Mouse (Mus musculus) adipocyte (in vitro differentiated cells): ENCODE measurements around the gene Slc7a4.
"Not testable (repeated sequence)": the region's sequence is repeated elsewhere in the genome, so short reads cannot be mapped to it uniquely, and the experiment has no call there.

Experiments used
- DNase-seq: peaks from one replicate; pipeline ENCODE4 v3.0.0-alpha.2; 2016; ENCODE audit warnings: low spot score

The Slc7a4 gene

DNA sequence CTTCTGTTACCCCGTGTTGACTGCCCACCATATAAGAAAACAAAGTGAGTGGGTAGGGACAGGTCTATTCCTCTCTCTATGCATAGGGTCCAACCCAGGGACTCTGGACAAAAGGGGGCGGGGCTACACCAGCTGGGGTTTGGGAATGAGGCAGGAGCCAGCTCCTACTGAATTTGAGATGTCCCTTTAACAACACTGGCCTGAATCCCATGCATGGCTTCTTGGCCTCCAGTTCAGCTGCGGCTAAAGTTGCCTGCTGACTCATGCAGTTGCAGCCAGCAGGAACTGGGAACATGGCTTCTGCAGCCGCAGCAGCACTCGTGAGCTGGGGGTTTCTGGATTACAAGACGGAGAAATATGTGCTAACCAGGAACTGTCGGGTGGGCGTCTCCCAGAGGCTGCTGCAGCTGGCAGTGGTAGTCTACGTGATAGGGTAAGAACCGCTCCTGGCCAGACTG is 21.2 kb downstream of the Slc7a4 start, which contains the start of gene P2rx6:
P2rx6 (plus strand) TSS at position 135 of the 458 bp plus-strand sequence.
- peak; percentile 61 for DNase-seq

- no peak for DNase-seq
Observed at GRCm38 (mm10) chr16:17561128-17561750, 21.8 kb downstream of the Slc7a4 start, which contains the start of gene Lrrc74b. Gene Lrrc74b (minus strand): TSS chr16:17561247.

GRCm38 (mm10) chr16:17559396-17560027 is 23.5 kb downstream of the Slc7a4 start:
- no peak for DNase-seq

DNA sequence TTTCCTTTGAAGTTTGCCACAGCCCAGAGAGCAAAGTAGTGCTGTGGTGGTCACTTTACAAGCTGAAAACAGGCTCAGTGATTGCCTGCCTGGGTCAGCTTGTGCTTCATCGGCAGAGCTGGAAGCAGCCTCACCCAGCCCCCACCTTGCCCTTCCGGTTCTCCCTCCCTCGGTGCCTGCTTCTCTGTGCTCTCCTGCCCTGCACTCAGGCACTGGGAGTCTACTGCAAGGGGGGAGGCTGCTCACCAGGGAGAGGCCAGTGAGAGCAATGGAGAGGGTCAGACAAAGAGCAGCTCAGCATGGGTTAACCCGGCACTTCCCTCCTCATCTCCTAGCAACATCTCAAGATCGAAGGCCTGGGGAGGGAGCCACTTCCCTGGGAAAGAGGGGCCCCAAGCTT is 24.2 kb downstream of the Slc7a4 start:
- DNase-seq, result no peak

- peak; percentile 76 for DNase-seq
Observed at GRCm38 (mm10) chr16:17557947-17558480, 25.0 kb downstream of the Slc7a4 start.

DNA sequence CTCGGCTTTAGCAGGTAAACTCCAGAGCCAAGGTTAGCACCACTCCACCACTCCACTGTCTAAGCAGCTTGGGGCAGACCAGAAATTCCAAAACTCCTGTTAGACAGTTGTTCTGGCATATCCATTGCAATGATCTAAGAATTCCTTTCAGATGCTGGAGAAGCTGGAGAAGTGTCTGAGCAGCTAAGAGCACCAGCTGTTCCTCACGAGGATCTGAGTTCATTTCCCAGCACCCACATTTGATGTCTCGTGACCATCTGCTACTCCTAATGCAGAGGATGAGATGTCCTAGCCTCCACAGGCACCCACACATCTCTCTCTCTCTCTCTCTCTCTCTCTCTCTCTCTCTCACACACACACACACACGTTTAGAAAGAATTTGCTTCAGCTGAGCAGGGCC is 26.1 kb downstream of the Slc7a4 start:
- no peak for DNase-seq

GRCm38 (mm10) chr16:17556180-17556579 is 26.8 kb downstream of the Slc7a4 start:
- DNase-seq, result no peak

GRCm38 (mm10) chr16:17554702-17555101 is 28.3 kb downstream of the Slc7a4 start:
- not testable (repeated sequence) for DNase-seq

GRCm38 (mm10) chr16:17553910-17554685 is 28.9 kb downstream of the Slc7a4 start:
- no peak for DNase-seq

DNA sequence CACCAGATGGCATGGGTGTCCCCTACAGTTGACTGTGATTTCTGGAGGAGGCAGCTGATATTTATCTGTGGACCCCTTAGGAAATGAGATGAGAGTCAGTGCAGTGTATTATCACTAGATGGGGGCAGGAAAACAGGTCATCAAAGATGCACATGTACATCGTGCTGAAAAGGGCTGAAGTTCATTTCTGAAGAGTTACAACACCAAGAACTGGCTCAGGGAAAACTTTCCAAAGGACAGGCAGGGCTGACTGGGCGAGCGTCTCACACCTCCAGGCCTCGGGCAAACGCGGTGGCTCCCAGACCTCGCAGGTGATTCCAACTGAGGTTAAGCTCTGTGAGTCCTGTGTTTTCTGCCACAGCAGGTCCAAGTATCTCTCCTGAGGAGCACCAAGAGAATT is 30.2 kb downstream of the Slc7a4 start:
- DNase-seq, result no peak

DNA sequence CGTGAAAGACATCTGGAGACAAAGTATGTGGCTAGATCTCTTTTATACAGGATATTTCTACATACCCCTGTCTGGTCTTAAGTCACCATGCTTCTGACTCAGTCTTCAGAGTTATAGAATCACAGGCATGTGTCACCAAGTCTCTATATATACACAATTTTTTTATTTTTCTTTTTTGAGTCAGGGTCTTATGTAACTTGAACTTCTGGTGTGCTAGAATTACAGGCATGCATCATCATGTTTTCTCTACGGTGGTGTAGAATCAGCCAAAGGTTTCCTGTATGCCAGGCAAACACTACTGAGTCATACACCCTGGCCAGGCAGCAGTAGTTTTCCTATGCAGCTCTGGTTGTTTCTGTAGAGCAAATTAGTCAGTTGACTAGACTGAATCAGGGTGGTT is 40.4 kb downstream of the Slc7a4 start:
- peak; percentile 19 for DNase-seq

- DNase-seq, result no peak
Observed at GRCm38 (mm10) chr16:17536584-17536983, 46.4 kb downstream of the Slc7a4 start.

GRCm38 (mm10) chr16:17532676-17533329 is 50.2 kb downstream of the Slc7a4 start:
- DNase-seq, result no peak

DNA sequence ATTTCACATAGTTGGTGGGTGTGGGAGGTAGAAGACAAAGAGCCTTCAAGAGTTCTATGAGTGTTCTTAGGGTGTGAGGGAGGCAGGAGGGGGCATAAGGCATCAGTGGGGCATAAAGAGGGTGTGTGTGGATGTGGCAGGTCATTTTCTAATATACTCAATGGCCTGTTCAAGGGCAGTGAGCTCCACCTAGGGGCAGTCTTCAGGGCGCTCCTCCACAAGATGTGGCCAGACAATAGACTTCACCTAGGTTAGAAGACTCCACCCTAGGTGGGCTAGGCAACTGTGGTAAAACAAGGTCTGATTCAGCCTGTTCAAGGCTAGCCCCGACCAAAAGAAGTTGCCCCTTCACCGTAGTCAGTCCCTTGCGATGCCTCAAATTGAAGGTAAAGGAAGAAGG is 50.7 kb downstream of the Slc7a4 start:
- peak; percentile 45 for DNase-seq

- peak; percentile 99 for DNase-seq
Observed at GRCm38 (mm10) chr16:17530640-17531288, 52.2 kb downstream of the Slc7a4 start, which contains the start of gene Thap7. Gene Thap7 (minus strand): TSS chr16:17531136.

DNA sequence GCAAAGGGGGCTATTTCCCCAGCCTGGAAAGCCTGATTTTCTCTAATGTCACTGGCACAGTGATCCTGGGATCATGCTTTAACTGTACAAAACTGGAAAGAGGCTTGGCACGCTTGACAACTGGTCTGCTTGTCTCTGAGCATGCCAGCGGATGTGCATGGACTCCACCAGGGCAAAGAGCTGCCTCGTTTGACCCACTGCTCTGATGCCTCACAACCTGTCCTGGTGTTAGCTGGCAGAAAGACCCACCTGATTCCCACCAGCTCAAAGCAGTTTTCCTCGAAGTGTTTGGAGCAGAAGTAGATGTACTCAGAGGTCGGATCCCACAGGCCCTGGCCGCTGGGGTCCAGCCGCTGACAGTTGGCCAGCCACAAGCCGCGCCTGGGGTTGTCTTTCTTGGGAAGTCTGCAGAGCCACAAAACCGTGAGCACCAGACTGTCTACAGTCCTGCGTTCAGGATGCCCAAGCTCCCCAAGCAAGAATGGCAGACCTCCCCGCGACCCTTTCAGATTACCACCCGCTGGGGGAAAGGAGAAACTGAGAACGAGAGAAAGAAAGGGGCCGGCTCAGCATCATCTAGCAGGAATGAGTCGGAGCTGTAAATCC is 52.9 kb downstream of the Slc7a4 start:
- peak; percentile 48 for DNase-seq

DNA sequence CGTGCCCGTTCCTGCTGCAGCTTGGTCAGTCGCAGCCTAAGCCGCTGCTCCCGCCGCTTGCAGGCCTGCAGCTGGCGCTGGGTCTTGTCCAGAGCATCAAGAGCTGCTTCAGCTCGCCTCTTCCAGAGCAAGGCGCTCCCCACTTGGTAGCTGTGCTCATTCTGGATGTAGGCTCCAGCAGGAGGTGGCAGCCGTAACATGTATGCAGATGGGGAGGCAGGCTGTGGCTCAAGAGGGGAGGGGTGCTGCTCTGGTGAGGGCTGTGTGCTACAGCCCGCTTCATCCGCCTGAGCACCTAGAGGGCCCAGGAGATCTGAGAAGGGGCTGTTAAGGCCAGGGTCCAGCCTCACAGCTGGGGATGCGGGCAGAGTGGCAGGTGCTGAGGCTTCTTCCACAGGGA is 54.7 kb downstream of the Slc7a4 start:
- no peak for DNase-seq

GRCm38 (mm10) chr16:17527606-17528005 is 55.4 kb downstream of the Slc7a4 start:
- DNase-seq, result no peak

DNA sequence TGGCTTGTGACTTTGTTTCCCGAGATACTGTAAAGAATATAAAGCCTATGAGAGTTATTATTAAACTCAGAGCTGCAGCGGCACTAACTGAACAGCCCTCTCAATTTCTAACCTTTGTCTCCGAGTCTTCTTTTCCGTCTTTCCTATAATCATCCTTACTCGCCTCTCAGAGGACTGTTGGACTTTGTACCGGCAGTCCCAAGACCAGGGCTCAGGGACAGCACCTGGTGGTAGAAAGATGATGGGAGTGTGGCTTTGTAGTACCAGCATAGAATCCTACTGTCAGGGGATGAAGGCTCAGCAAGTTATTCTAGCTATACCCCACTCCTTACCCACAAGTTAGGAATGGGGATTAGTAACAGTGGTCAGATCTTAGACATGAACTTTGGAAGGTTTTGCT is 56.8 kb downstream of the Slc7a4 start:
- no peak for DNase-seq

- no peak for DNase-seq
Observed at GRCm38 (mm10) chr16:17525524-17525923, 57.5 kb downstream of the Slc7a4 start.

DNA sequence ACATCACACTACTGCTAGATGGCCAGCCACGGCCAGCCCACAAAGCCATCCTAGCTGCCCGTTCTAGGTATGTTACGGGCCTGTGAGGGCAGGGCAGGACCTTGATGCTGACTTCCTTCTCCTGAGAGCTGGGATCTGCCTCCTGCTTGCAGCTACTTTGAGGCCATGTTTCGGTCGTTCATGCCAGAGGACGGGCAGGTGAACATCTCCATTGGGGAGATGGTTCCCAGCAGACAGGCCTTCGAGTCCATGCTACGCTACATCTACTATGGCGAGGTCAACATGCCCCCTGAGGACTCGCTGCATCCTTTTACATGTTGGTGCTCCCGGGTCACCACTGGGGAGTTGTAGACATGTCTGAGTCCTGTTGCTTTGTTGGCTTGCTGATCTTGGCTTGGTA is 58.9 kb downstream of the Slc7a4 start:
- DNase-seq, result no peak
